Mouse (Mus musculus): ENCODE measurements around the gene Rab44.

Rab44 gene

GRCm38 (mm10) chr17:29136236-29136635 is 22.3 kb downstream of the Rab44 start:
- DNase-seq = peak; percentile 72 to 73

DNA sequence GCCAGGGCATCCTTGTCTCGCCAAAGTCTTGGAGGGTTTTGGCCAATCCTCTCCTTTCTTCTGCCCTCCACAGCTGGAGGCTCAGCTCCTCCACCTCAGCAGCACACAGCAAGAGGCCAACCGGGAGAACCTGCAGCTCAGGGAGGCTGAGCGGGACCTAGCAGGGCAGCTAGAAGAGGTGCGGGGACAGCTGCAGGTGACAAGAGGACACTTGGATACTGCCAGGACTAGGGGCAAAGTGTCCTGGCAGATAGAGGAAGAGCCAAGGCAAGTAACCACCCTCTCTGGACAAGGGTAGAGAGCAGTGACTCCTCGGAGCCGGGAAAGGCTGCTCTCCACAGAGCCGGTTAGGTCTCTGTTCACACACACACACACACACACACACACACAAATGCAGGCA is 24.0 kb downstream of the Rab44 start:
- no peak for DNase-seq

DNA sequence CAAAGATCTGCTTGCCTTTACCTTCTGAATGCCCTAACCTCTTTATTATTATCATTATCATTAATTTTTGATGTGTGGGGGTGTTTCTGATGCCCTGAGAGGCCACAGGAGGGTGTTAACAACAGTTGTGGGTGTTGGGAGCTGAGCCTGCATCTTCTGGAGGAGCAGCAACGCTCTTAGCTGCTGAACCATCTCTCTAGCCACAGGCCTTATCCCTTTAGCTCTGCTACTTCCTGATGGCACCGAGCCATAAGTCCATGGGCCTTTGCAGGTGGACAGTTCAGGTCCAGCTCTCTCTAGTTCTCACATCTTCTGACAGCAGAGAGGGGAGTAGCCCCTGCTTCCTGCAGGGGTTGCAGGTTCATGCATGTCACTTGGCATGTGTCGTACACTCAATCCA is 27.6 kb downstream of the Rab44 start:
- DNase-seq = no peak

DNA sequence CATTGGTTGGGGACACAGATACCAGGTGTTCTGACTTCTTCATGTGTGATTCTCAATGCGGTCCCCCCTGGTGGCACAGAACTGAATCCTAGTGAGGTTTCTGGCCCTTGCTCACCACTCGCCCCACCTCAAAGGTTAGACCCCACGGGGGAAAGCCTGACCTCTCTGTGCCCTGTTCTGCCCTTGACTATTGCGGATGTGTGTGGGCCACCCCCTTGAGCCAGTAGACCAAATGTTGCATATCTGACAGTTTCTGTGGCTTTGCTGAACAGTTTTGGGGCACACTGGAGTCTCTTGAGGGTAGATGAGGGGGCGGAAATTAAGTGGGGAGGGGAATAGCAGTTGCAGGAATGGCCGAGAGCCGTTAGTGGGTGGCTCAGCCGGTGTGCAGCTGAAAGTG is 29.3 kb downstream of the Rab44 start:
- DNase-seq = no peak

- DNase-seq = no peak
Measured at GRCm38 (mm10) chr17:29145101-29145500, 31.2 kb downstream of the Rab44 start.

DNA sequence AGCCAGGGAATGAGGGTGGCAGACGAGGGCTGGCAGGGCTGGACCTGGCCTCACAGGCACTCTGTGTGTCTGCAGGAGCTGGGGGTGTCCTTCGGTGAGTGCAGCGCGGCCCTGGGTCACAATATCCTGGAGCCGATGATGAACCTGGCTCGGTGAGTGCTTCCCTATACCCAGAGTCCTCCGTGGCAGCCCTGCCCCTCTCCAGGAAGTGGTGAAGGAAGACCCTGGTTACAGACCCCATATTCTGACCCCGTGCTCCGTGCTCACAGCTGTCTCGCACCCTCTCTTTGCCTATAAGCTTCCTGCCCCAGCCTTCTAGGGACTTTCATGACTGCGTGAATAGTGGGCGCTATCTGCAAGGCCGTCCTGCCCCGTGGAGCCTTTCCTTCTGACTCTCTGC is 33.3 kb downstream of the Rab44 start:
- no peak for DNase-seq

- DNase-seq = no peak
Measured at GRCm38 (mm10) chr17:29147773-29148172, 33.8 kb downstream of the Rab44 start.

DNA sequence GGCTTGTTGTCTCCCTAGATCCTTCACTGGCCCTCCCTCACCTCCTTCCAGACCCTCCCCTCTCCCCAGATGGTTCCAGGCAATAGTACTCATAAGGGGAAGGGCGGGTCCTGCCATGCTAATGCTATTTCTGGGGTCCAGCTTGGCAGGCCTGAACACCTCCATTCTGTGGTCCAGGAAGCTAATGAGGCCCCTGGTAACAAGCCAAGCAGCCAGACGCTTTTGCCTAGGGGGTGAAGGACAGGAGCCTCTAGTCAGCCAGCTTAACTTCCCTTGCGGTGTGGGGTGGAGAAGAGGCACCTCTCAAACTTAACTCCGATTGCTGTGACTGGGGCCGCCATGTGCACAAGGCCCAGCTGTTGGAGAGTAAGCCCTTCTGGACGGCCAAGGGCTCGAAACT is 35.8 kb downstream of the Rab44 start:
- DNase-seq = no peak

- DNase-seq = no peak
Measured at GRCm38 (mm10) chr17:29152547-29152946, 38.6 kb downstream of the Rab44 start.

GRCm38 (mm10) chr17:29154247-29154646 is 40.3 kb downstream of the Rab44 start:
- DNase-seq = no peak

DNA sequence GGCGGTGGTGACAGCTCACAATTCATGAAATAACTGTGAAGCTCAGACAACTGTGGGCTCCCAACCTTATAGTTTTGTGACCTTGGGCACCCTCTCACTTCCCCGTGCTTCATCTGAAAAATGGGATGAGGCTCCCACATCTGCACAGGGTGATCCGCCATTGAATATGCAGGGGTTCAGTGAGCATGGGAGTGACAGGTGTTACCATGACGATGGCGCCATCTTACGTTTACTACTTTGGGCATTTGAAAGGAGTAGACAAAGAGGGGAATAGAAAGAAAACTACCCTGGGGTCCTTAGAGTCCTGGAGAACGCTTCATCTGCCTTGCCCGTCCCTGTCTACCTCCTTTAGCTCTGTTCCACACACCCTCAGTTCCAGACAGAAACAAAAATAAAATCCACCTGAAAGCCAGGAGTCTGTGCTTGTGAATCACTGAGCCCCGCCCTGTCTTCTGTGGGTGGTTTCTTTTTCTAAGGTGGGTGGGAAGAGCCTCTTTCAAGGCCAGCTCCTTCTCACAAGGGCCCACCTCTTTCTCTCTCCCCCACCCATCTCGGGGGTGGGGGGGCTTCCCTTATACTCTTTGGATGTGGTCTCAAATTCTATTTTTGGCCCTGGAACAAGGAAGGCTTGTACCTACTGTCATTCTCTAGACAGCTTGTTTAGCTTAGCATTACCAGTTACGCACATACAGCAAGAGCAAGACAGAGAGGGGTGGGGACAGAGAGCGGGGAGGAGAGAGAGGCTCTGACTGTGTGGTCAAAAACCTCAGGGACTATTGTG is 41.6 kb downstream of the Rab44 start:
- no peak for DNase-seq

- DNase-seq = no peak
Measured at GRCm38 (mm10) chr17:29156396-29156795, 42.5 kb downstream of the Rab44 start.

GRCm38 (mm10) chr17:29156866-29157265 is 42.9 kb downstream of the Rab44 start:
- DNase-seq = no peak

GRCm38 (mm10) chr17:29158899-29159298 is 45.0 kb downstream of the Rab44 start:
- no peak for DNase-seq

DNA sequence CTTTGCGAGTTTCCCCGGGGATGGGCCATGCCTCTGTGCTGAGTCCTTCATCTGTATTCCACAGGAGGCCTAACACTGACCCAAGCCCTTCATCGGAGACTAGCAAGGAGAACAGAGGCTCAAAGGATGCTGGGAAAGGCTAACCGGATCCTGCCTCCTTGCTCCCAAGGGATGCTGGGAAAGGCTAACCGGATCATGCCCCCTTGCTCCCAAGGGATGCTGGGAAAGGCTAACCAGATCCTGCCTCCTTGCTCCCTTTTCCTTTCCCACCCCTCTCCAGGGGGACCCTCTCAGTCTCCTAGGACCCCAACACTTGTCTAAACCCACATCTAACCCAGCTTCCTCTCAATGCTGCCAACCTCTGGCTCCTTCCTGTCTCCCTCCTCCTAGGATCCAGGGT is 45.4 kb downstream of the Rab44 start:
- DNase-seq = no peak

DNA sequence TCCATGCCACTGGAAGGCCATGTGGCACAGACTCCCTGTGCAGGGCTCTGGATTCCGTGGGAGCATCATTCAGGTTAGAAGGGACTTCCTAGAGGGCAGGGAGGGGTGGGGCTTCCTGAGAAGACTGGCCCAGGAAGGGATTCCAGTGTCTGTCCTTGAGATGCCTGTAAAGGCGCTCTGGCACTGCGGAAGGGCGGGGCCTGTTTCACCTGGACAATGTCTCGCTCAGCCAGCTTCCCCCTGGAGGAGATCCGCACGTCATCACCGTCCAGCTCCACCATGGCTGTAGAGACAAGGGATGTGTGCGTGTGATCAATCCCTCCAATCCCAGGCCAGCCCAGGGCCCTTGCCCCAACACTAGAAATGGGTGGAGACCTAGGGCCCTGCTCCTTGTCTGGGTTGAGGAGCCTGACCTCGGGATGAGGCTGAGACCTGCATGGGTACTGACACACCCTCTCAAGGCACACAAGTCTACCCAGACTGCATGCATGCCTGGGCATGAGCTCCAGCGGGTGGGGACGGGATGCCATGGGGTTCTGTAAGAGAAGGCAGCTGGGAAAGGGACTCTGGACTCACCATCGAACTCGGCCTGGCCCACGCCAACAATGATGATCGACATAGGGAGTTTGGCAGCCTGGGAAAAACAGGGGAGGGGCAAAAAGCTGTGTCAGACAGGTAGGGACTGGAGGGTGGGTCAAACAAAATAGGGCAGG is 46.0 kb downstream of the Rab44 start:
- peak in 1 of 2 experiments; percentile 31 for DNase-seq

- no peak for DNase-seq
Measured at GRCm38 (mm10) chr17:29162334-29162733, 48.4 kb downstream of the Rab44 start.

GRCm38 (mm10) chr17:29164469-29165111 is 50.6 kb downstream of the Rab44 start:
- peak; percentile 57 to 66 for DNase-seq

GRCm38 (mm10) chr17:29165452-29165851 is 51.5 kb downstream of the Rab44 start:
- DNase-seq = no peak

DNA sequence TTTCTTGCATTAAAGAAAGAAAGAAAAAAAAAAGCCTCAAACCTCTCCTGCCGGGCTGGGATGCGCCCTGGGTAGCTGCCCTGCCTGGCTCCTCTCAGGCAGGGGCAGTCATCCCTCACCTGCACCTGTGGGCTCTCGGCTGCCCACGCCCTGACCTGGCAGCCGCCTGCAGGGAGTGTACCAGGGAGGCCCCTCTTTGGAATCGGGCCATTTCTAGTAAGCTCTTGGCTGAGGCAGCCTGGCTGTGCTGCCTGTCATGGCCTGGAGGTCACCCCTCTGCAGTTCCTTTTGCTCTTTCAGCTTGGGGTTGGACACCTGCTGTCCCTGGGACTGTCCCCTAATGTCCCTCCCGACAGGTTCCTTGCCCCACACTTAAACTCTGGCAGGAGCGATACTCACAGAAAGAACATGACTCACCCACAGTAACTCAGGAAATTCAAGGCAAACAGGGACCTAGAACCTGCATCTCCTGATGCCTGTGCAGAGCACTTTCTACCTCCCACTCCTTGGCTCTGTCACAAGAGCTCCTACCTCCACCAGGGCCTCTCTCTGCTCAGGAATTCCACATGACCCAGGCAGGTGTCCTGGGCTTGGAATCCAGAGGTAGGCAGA is 52.1 kb downstream of the Rab44 start:
- peak; percentile 26 to 28 for DNase-seq

- peak in 1 of 2 experiments; percentile 21 for DNase-seq
Measured at GRCm38 (mm10) chr17:29167371-29167770, 53.4 kb downstream of the Rab44 start.

DNA sequence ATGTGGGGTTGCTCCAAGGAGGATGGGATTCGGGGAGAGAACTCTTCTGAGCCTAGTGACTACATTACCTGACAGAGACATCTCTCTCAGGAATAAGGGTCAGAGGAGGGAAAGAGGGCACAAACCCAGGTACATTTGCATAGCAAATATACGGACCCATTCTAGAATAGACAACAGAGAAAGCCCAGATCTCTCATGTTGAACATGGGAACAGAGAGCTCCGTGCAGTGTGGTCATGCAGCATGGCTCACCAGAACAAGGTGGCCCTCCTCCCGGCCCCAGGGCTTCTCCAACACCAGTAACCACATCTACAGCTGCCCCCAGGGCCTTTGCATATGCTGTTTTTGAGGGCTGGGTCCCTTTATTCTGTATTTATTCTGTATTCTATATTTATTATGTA is 54.5 kb downstream of the Rab44 start:
- DNase-seq = no peak

GRCm38 (mm10) chr17:29168996-29169601 is 55.2 kb downstream of the Rab44 start:
- no peak for DNase-seq
